Mouse (Mus musculus) liver, postnatal 0 days (tissue): Measurements from ENCODE around the gene Ift88. TPM values are rescaled to one million over a fixed set of nuclear protein-coding genes. Genes with fewer than 3 reads are reported as not detected.

Experiments used
- ATAC-seq: fragments of 200-750 bp; cut with Nextera tagmentation; 2 replicates; pipeline ENCODE4 v1.8.0; 2017; ENCODE audit warnings: mild to moderate bottlenecking, moderate library complexity
- DNase-seq: peaks from one replicate; pipeline ENCODE4 v3.0.0-alpha.2; 2016
- H3K27ac ChIP-seq: fragments of 300-500 bp; sonication (generic); 2 replicates; pipeline ENCODE4 v1.5.1; 2014; ENCODE audit warnings: antibody characterized with exemption, moderate library complexity, mild to moderate bottlenecking, low read depth
- H3K27me3 ChIP-seq: fragments of 300-500 bp; sonication (generic); 2 replicates; pipeline ENCODE4 v1.6.1; 2014; ENCODE audit warnings: low read length, control low read depth, mixed read lengths; ENCODE audit not compliant: insufficient read depth
- H3K36me3 ChIP-seq: fragments of 300-500 bp; sonication (generic); replicated peaks from 2 replicates; pipeline ENCODE4 v1.6.1; 2014; ENCODE audit warnings: mild to moderate bottlenecking, control low read depth, low read length, moderate library complexity, mixed read lengths; ENCODE audit not compliant: insufficient read depth
- H3K4me1 ChIP-seq: fragments of 300-500 bp; sonication (generic); 2 replicates; pipeline ENCODE4 v1.6.1; 2014; ENCODE audit warnings: antibody characterized with exemption, mild to moderate bottlenecking, control low read depth; ENCODE audit not compliant: insufficient read depth
- H3K4me2 ChIP-seq: fragments of 300-500 bp; sonication (generic); 2 replicates; pipeline ENCODE4 v1.6.1; 2014; ENCODE audit warnings: low read depth, mild to moderate bottlenecking, low read length, moderate library complexity, mixed read lengths
- H3K4me3 ChIP-seq: fragments of 300-500 bp; sonication (generic); 2 replicates; pipeline ENCODE4 v1.5.1; 2014; ENCODE audit warnings: low read depth, low read length
- H3K9ac ChIP-seq: fragments of 300-500 bp; sonication (generic); replicated peaks from 2 replicates; pipeline ENCODE4 v1.6.1; 2014; ENCODE audit warnings: mild to moderate bottlenecking, moderate library complexity
- H3K9me3 ChIP-seq: fragments of 300-500 bp; sonication (generic); 2 replicates; pipeline ENCODE4 v1.6.1; 2016; ENCODE audit warnings: mild to moderate bottlenecking, control low read depth, low read length, mixed read lengths
- CTCF ChIP-seq: sonication (generic); IDR thresholded peaks from 2 replicates; pipeline ENCODE4 v1.5.1; 2016; ENCODE audit warnings: antibody characterized with exemption, low read depth
- EP300 ChIP-seq: IDR thresholded peaks from 2 replicates; pipeline ENCODE4 v1.6.1; 2016; ENCODE audit warnings: antibody characterized with exemption, low read depth, mild to moderate bottlenecking
- WGBS: fragments of 180-500 bp; shearing (Covaris S2); extraction: QIAGEN DNeasy Blood & Tissue Kit; methylation state at CpG from one replicate; pipeline ENCODE4 v1.1.7; 2014; ENCODE audit not compliant: insufficient replicate concordance; 5-methylcytosine and 5-hydroxymethylcytosine counted together
- polyA plus RNA-seq: library from polyadenylated mRNA; unstranded; fragments of >200 nt; fragmentation: Nextera tagmentation; extraction: Ambion mirVana; gene quantifications from 2 replicates; pipeline ENCODE4 v1.2.1, GENCODE M21; 2015

The Ift88 gene
- polyA plus RNA-seq, 1 experiment from 2014 or later, result 2.4 TPM

DNA sequence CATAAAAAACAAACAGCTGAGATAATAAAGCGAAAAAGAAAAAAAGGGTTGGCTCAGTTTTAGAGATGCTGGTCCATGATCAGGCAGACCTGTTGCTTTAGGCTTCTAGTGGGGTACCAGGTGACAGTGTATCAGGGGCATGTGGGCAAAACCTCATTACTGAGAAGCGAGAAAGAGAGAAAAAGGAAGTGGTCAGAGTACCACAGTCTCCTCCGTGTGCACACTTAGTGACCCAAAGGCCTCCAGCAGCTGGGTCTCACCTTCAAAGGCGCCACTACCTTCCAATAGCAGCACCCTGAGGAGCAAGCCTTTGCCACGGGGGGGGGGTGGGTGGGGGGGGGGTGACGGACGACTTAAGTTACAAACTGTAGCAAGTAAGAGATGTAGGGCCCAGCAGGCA is 103.3 kb downstream of the Ift88 start:
- Histone ChIP-seq H3K4me3 (no peak overlapping the region), H3K9ac (no peak overlapping the region), H3K27ac (no peak overlapping the region), H3K27me3 (peaks cover 33% of the 10 kb centered on the region), H3K4me1 (peaks cover 13% of the 10 kb centered on the region), H3K4me2 (no peak overlapping the region), H3K9me3 (no peaks in the 10 kb centered on the region), H3K36me3 (no peaks in the 10 kb centered on the region)
- no peak for ATAC-seq
- DNase-seq, result no peak
- 34% methylated on average over 5 of the region's 7 CpGs for WGBS
- TF ChIP-seq EP300 (no peak), CTCF (no peak)

DNA sequence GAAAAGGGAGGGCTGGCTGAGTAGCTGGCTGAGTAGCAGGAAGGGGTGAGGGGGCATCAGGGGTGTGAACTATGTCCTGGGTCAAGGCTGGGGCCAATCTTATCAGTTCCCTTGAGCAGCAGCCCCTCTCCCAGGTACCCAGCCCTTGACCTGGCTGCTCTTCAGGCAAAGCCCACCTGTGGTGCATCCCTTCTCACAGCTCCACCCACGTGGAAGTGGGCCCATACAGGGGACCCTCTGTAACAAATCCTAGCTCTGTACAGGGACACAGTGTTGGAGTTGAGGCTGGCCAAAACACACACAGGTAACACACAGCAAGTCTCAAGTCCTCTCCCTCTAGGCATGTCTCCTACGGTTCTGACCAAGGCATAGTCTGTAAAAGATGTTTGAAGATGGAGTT is 103.7 kb downstream of the Ift88 start:
- TF ChIP-seq EP300 (no peak), CTCF (no peak)
- no peak for DNase-seq
- Histone ChIP-seq H3K4me2 (no peak overlapping the region), H3K9me3 (no peaks in the 10 kb centered on the region), H3K9ac (no peak overlapping the region), H3K36me3 (no peaks in the 10 kb centered on the region), H3K4me3 (no peak overlapping the region), H3K4me1 (peaks cover 13% of the 10 kb centered on the region), H3K27ac (no peak overlapping the region), H3K27me3 (peaks cover 33% of the 10 kb centered on the region)
- ATAC-seq, result no peak
- 53% methylated on average over 2 of the region's 2 CpGs for WGBS

DNA sequence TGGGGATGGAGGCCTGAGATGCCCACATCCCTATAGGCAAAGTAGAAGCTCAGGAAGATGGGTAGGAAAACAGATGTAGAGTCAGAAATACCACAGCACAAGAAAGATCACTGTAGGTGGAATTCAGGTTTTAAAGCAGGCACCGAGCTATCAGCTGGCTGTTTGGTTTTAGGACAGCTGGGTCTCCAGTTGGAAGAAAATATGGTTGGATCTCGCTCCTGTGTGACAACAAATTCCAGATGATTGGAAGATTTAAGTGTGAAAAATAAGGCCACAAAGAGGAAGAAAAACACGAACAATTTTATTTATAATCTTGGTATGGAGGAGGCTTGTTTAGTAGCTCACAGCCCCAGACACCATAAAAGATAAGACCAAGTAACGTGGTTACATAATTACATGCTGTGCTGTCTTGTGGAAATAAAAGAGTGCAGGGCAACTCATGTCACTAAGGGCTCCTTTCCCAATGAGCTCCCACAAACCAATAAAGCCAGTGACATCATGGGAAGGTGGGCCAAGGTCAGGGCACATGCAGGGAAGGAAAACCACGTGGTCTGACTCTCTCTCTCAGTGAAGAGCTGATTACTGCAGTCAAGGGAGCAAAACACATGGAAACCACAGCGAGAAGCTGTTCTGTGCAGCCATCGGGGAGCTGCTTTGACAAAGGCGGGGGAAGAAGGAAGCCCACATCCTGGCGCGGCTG is 105.4 kb downstream of the Ift88 start:
- no peak overlapping the region for H3K4me2 ChIP-seq
- H3K27ac ChIP-seq, result no peak overlapping the region
- peaks cover 19% of the 10 kb centered on the region for H3K27me3 ChIP-seq
- ATAC-seq (peak; percentile 24; the same call in 1 of the 2 replicates), DNase-seq (peak; percentile 30)
- no peaks in the 10 kb centered on the region for H3K36me3 ChIP-seq
- H3K4me3 ChIP-seq, result no peak overlapping the region
- no peak overlapping the region for H3K9ac ChIP-seq
- WGBS, result 32% methylated on average over 10 of the region's 10 CpGs
- TF ChIP-seq EP300 (no peak), CTCF (no peak)
- H3K4me1 ChIP-seq, result peaks cover 13% of the 10 kb centered on the region
- H3K9me3 ChIP-seq, result no peaks in the 10 kb centered on the region

DNA sequence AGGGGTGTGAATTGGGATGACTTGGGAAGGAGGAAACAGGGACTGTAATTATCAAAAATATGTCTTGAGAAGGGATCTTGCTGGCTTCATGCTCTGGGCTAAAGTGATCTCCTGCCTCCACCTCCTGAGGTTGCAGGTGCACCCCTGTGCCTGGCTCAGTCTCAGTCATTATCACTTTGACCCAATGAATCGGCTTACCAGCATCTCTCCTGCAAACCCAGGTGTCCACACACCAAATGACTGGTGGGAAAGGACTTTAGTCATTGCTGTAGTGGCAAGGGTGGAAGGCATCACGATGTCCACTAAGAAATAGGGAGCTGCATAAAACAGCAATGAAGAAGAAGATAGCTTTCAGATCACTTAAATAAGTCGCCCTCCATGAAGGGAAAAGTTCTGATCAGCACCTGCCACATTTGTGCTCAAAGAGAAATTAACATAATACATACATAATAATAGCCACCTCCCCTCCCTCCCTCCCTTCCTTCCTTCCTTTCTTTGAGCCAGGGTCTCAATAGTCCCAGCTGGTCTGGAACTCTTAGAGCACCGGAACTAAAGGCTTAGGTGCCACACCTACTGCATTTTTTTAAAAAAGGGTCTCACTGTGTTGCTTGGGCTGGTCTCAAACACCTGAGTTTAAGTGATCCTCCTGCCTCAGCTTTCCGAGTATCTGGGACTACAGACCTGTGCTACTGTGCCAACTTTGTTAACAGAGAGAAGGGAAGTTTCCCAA is 106.1 kb downstream of the Ift88 start:
- WGBS, result 60% methylated on average over 5 of the region's 5 CpGs
- ATAC-seq, result no peak

DNA sequence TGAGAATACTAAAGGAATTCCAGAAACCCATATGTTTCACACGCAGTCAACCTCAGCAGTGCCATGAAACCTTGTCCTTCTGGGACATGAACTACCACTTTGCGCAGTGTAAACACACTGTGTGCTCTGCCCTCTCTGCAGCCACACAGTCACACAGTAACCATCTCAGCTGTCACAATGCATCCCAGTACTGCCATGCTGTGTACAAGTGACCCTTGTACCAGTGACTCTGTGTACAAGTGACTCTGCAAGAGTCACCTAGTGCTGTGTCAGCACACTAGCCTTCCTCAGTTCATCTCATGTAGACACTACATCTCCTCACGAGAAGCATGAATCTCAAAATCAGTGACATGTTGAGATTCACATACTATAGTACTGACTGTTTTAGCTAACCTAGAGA is 108.7 kb downstream of the Ift88 start:
- ATAC-seq (peak; percentile 84), DNase-seq (no peak)
- TF ChIP-seq CTCF (no peak), EP300 (no peak)
- no peaks in the 10 kb centered on the region for H3K36me3 ChIP-seq
- H3K4me3 ChIP-seq, result no peak overlapping the region
- WGBS, result 70% methylated on average over 3 of the region's 3 CpGs
- 0 out of 2 replicates have a peak, but pooled peaks cover 4% of the 10 kb centered on the region for H3K4me1 ChIP-seq
- no peak overlapping the region for H3K9ac ChIP-seq
- no peaks in the 10 kb centered on the region for H3K27me3 ChIP-seq
- H3K9me3 ChIP-seq, result no peaks in the 10 kb centered on the region
- no peak overlapping the region for H3K27ac ChIP-seq
- H3K4me2 ChIP-seq, result no peak overlapping the region

More for the DNA sequence above, 106.1 kb downstream of the Ift88 start:
- Histone ChIP-seq H3K4me2 (no peak overlapping the region), H3K9ac (no peak overlapping the region), H3K27me3 (peaks cover 13% of the 10 kb centered on the region; the same call in 1 of the 2 replicates), H3K4me1 (peaks cover 9% of the 10 kb centered on the region), H3K9me3 (no peaks in the 10 kb centered on the region), H3K4me3 (no peak overlapping the region), H3K36me3 (no peaks in the 10 kb centered on the region), H3K27ac (no peak overlapping the region)
- TF ChIP-seq EP300, result no peak
- TF ChIP-seq CTCF, result no peak
- no peak for DNase-seq

DNA sequence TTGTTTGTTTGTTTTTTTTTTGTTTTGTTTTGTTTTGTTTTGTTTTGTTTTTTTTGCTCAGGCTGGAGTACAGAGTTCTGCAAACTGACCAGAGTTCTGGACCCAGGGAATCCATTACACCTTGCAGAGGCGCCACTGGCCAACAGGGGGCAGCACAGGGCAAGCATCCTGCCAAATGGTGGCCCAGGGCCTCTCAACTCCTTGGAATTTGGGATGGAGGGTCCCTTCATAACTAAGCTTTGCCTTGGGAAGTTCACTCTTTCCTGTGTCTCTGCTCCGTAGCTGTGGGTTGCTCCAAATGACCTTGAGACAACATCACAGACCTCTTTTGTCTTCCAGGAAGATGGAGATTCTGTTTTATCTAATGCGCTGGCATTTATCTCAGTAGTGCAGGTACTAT is 109.4 kb downstream of the Ift88 start:
- ATAC-seq (no peak; the same call in 1 of the 2 replicates), DNase-seq (peak; percentile 67)
- Histone ChIP-seq H3K27ac (no peak overlapping the region), H3K4me1 (0 out of 2 replicates have a peak, but pooled peaks cover 4% of the 10 kb centered on the region), H3K4me2 (no peak overlapping the region), H3K9ac (no peak overlapping the region), H3K36me3 (no peaks in the 10 kb centered on the region), H3K27me3 (no peaks in the 10 kb centered on the region), H3K4me3 (no peak overlapping the region), H3K9me3 (no peaks in the 10 kb centered on the region)
- TF ChIP-seq EP300 (no peak), CTCF (peak; percentile 87)
- WGBS, result 37% methylated on average over 3 of the region's 3 CpGs
